Mouse (Mus musculus) heart, postnatal 0 days (tissue): Measurements from ENCODE around the gene Rab3gap2.
"Not testable (repeated sequence)": the region's sequence is repeated elsewhere in the genome, so short reads cannot be mapped to it uniquely, and the experiment has no call there.

Experiments
- CTCF ChIP-seq: IDR thresholded peaks from 2 replicates; pipeline ENCODE4 v1.5.1; 2016; ENCODE audit warnings: antibody characterized with exemption, control low read depth, low read depth
- EP300 ChIP-seq: IDR thresholded peaks from 2 replicates; pipeline ENCODE4 v1.6.1; 2016; ENCODE audit warnings: antibody characterized with exemption, low read depth

DNA sequence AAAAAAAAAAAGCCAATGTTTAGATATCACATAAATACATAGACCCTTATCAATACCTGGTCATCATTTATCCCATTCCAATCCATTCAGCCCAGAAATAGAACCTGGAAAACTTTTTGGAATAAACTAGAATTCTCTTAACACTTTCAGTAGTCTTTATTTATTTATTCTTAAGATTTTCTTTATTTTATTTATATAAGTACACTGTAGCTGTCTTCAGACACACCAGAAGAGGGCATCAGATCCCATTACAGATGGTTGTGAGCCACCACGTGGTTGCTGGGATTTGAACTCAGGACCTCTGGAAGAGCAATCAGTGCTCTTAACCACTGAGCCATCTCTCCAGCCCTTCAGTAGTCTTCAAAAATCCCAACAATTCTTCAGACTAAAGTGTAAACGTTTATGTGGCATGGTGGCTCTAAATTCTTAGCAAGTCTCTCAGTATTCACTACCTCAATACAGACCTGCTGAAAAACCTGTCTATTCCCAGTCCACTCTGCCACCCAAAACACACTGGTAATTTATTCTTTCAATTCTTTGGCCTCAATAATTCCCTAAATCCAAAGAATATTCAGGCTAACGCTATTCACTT lies 123.9 kb downstream of the Rab3gap2 start:
- not testable (repeated sequence) for TF ChIP-seq EP300, CTCF
